Mouse (Mus musculus) lung, postnatal 4 days (tissue): Measurements from ENCODE around the gene Sncg.

ENCODE experiments used
- DNase-seq, 2 experiments: peaks; one replicate each; pipeline ENCODE4 v3.0.0; 2021

The Sncg gene

DNA sequence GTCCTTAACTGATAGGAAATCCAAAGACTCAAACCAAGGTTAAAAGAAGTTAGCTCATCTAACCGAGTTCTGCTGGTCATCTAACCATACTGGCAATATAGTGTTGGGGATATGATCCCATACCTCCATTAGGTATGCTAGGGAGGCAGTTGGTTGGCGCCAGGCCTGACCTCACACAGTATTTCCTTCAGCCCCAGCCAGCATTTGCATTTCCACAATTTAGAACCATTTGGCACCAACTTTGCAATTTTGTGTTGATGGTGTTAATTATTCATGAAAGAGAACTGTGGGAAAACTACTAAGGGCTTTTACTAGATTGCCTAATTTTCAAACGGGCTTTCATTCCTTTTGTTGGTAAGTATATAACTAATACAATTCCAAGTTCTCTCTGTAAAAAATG is 42.7 kb downstream of the Sncg start:
- no peak for DNase-seq

GRCm38 (mm10) chr14:34330657-34331158 is 43.9 kb downstream of the Sncg start:
- DNase-seq = no peak

GRCm38 (mm10) chr14:34327618-34328017 is 47.0 kb downstream of the Sncg start:
- no peak for DNase-seq

DNA sequence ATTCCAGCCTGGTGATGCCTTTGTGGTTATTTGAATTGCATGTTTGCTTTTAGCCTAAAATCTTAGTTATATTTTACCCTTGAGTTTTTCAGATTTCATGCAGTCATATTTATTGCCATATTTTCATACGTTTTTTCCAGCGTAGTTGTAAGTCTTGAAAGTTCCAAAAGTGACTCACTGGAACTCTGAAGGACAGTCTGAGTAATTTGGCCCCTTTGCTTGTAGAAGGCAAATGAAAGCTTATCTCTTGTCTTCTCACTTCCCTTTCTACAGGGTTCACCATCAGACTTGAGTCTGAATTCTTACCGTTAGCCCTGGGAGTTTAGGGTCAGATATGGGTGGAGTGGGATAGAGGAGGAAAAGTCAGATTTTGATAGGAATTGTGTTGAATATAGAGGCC is 48.0 kb downstream of the Sncg start:
- DNase-seq = no peak

DNA sequence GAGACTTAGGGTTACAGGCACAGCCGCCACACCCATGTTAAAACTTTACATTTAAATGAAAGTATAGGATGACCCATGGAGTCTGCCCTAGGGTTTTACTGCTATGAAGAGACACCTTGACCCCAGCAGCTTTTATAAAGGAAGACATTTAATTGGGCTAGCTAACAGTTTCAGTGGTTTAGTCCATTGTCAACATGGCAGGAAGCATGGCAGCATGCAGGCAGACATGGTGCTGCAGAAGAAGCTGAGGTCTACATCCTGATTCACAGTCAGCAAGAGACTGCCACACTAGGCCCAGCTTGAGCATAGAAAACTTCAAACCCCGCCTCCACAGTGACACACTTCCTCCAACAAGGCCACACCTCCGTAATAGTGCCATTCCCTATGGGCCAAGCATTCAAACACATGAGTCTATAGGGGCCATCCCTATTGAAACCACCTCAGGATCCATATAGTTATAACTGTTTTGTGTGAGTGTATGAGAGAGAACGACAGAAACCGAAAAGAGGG is 51.0 kb downstream of the Sncg start:
- DNase-seq = no peak
